Mouse (Mus musculus) small intestine, adult 2 months (tissue): Measurements from ENCODE around the gene Mansc1. TPM values are rescaled to one million over a fixed set of nuclear protein-coding genes. Genes with fewer than 3 reads are reported as not detected.

Experiments used
- H3K27ac ChIP-seq: fragments of 200-500 bp; 2 replicates; pipeline ENCODE4 v1.5.1; 2012; ENCODE audit warnings: low read depth, low read length, control low read depth, inconsistent platforms; ENCODE audit not compliant: insufficient read depth
- H3K27me3 ChIP-seq: fragments of 200-500 bp; 2 replicates; pipeline ENCODE4 v1.6.1; 2012; ENCODE audit warnings: mild to moderate bottlenecking, moderate library complexity, low read length, inconsistent platforms; ENCODE audit not compliant: control insufficient read depth, insufficient read depth
- H3K36me3 ChIP-seq: fragments of 200-500 bp; 2 replicates; pipeline ENCODE4 v1.6.1; 2012; ENCODE audit warnings: mild to moderate bottlenecking, low read length, control low read depth, inconsistent platforms; ENCODE audit not compliant: control insufficient read depth, insufficient read depth
- H3K4me1 ChIP-seq: fragments of 200-500 bp; 2 replicates; pipeline ENCODE4 v1.6.1; 2012; ENCODE audit warnings: low read length, inconsistent platforms, mixed read lengths; ENCODE audit not compliant: control insufficient read depth, insufficient read depth, insufficient read length
- H3K4me3 ChIP-seq: fragments of 200-500 bp; 2 replicates; pipeline ENCODE4 v1.5.1; 2012; ENCODE audit warnings: low read depth, mild to moderate bottlenecking, control low read depth, inconsistent platforms, low read length, moderate library complexity
- CTCF ChIP-seq: fragments of 200-500 bp; IDR thresholded peaks from 2 replicates; pipeline ENCODE4 v1.5.1; 2012; ENCODE audit warnings: low read depth, mild to moderate bottlenecking, control low read depth, inconsistent platforms, low read length, moderate library complexity, mixed read lengths; ENCODE audit not compliant: insufficient replicate concordance, insufficient read length; ENCODE audit errors: extremely low read depth
- POLR2A ChIP-seq: fragments of 200-500 bp; IDR thresholded peaks from 2 replicates; pipeline ENCODE4 v1.6.1; 2012; ENCODE audit warnings: low read depth, mild to moderate bottlenecking, control low read depth, inconsistent platforms, low read length, moderate library complexity
- WGBS: fragments of 180-500 bp; shearing (Covaris S2); methylation state at CpG from one replicate; pipeline ENCODE4 v1.1.7; 2018; 5-methylcytosine and 5-hydroxymethylcytosine counted together
- polyA plus RNA-seq: library from polyadenylated mRNA; depleted of rRNA; stranded (reverse); fragments of >200 nt; gene quantifications from 2 replicates; pipeline ENCODE4 v1.2.3, GENCODE M21; 2012

Gene Mansc1
- polyA plus RNA-seq, 1 experiment: 6.9 TPM

- Histone ChIP-seq H3K27me3 (no peaks in the 10 kb centered on the region), H3K27ac (no peak overlapping the region), H3K4me3 (no peak overlapping the region), H3K4me1 (peaks cover 16% of the 10 kb centered on the region), H3K36me3 (no peaks in the 10 kb centered on the region)
- WGBS: 37% methylated on average over 6 of the region's 6 CpGs
- TF ChIP-seq CTCF: no peak
- no peak for TF ChIP-seq POLR2A
Observed at GRCm38 (mm10) chr6:134578039-134578438, 54.2 kb downstream of the Mansc1 start.

DNA sequence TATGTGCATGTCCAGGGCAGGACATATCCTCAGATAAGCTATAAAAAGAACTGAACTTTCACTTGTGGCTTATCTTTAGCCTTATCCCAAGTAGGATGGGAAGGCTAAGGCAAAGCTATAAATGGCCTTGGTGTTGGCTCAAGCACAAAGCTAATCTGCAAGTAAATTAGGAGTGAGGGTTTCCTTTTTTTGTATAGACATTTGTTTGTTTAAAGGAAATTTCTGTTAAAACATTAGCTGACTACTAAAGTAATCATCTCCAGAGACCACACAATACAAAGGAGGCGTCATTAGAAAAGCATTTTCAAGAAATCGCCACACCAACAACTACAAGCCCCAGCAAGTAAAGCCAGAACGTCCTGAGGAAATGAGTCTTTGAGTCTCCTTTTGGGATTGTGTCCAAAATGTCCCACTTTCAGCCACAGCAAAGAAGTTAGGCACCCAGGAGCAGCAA, 57.0 kb downstream of the Mansc1 start:
- H3K4me1 ChIP-seq: peaks cover 16% of the 10 kb centered on the region
- TF ChIP-seq POLR2A (no peak), CTCF (no peak)
- no peak overlapping the region for H3K27ac ChIP-seq
- H3K27me3 ChIP-seq: no peaks in the 10 kb centered on the region
- 42% methylated on average over 3 of the region's 3 CpGs for WGBS
- H3K36me3 ChIP-seq: no peaks in the 10 kb centered on the region
- H3K4me3 ChIP-seq: no peak overlapping the region

DNA sequence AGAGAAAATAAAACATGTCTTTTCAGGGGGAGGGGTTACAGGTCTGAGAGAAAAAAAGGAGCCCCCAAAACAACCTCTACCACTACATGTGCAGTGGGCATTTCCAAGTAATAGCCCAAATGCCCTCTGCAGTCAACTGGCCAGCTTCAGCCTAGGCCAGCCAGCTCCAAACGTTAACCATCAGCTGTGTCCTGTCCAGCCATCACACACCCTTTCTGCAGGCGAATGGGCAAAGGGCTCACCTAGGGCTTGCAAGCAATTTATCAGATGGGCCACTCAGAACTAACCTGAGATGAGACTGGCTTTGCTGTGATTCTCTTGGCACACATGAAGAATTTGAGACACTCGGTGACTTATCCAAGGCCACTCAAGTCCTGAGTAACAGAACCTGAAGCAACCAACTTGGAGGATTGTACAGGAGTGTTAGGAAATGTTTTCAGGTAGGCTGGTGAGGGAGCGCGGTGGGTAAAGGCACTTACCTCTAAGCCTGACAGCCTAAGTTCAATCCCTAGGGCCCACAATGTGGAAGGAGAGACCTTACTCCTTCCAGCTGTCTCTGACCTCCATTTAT, 64.2 kb downstream of the Mansc1 start:
- H3K4me1 ChIP-seq: peaks cover 2% of the 10 kb centered on the region; the same call in 1 of the 2 replicates
- H3K27ac ChIP-seq: no peak overlapping the region
- 71% methylated on average over 5 of the region's 5 CpGs for WGBS
- H3K27me3 ChIP-seq: no peaks in the 10 kb centered on the region
- no peak overlapping the region for H3K4me3 ChIP-seq
- no peaks in the 10 kb centered on the region for H3K36me3 ChIP-seq
- no peak for TF ChIP-seq CTCF
- TF ChIP-seq POLR2A: no peak

- Histone ChIP-seq H3K27ac (peak within 1 kb of the TSS; percentile 61), H3K4me1 (peaks cover 4% of the 10 kb centered on the region; the same call in 1 of the 2 replicates)
- TF ChIP-seq POLR2A (peak; percentile 75), CTCF (no peak)
Observed at GRCm38 (mm10) chr6:134566818-134567485, 65.3 kb downstream of the Mansc1 start, which contains the start of gene Lrp6. Lrp6 (minus strand) TSS chr6:134566965.

GRCm38 (mm10) chr6:134566248-134566817, 66.0 kb downstream of the Mansc1 start:
- peak overlapping the region; percentile 61 for H3K27ac ChIP-seq
- 1% methylated on average over 60 of the region's 64 CpGs for WGBS
- H3K27me3 ChIP-seq: no peaks in the 10 kb centered on the region
- peaks cover 4% of the 10 kb centered on the region; the same call in 1 of the 2 replicates for H3K4me1 ChIP-seq
- H3K36me3 ChIP-seq: no peaks in the 10 kb centered on the region
- TF ChIP-seq CTCF (no peak), POLR2A (no peak)
- peak overlapping the region; percentile 78 for H3K4me3 ChIP-seq

More at GRCm38 (mm10) chr6:134566818-134567485, 65.3 kb downstream of the Mansc1 start, which contains the start of gene Lrp6:
- WGBS: under 1% methylated on average over 94 of the region's 99 CpGs
- Histone ChIP-seq H3K36me3 (no peaks in the 10 kb centered on the region), H3K4me3 (peak within 1 kb of the TSS; percentile 78), H3K27me3 (no peaks in the 10 kb centered on the region)

DNA sequence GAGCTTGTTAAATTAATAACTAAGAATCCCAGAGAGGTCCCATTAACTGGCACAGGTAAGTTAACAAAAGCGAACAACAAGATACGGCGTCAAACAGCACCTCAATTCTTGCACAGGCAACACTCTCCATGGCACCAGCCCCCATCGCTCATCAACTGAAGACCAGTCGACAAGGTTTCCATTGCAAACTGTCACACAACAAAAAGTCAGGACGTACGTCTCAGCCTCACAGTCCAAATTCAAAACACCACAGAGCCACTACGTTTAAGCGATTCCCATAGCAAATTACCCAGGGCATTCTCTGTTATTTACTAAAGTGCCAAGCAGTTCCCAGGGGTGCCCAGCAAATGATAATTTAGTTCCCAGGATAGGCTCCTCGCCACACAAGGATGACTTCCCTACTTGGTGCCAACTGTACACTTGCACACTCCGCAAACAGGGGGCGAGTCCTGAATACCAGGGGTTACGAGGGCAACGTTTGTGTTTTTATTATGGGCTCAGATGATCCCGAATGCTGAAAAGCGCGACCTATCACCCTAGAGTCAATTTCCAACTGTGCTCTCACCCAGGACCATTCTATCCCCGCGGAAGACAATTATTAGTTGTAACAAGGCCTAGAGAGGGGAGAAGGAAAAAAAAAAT, 66.6 kb downstream of the Mansc1 start:
- no peak for TF ChIP-seq CTCF
- TF ChIP-seq POLR2A: no peak
- H3K4me1 ChIP-seq: peaks cover 4% of the 10 kb centered on the region; the same call in 1 of the 2 replicates
- no peaks in the 10 kb centered on the region for H3K36me3 ChIP-seq
- peak overlapping the region; percentile 78 for H3K4me3 ChIP-seq
- H3K27me3 ChIP-seq: no peaks in the 10 kb centered on the region
- WGBS: 2% methylated on average over 19 of the region's 19 CpGs
- H3K27ac ChIP-seq: peak overlapping the region; percentile 42

- Histone ChIP-seq H3K4me3 (no peak overlapping the region), H3K27ac (no peak overlapping the region), H3K27me3 (no peaks in the 10 kb centered on the region), H3K36me3 (no peaks in the 10 kb centered on the region), H3K4me1 (peaks cover 4% of the 10 kb centered on the region; the same call in 1 of the 2 replicates)
- TF ChIP-seq CTCF: no peak
- TF ChIP-seq POLR2A: no peak
- 21% methylated on average over 2 of the region's 2 CpGs for WGBS
Observed at GRCm38 (mm10) chr6:134564539-134564938, 67.7 kb downstream of the Mansc1 start.
